Mouse (Mus musculus) midbrain, embryonic 16.5 days (tissue): ENCODE measurements around the gene Artn. TPM values are rescaled to one million over a fixed set of nuclear protein-coding genes. Genes with fewer than 3 reads are reported as not detected.

Source experiments
- ATAC-seq: fragments of 200-750 bp; cut with Nextera tagmentation; 2 replicates; pipeline ENCODE4 v1.8.0; 2017; ENCODE audit warnings: moderate TSS enrichment
- H3K27ac ChIP-seq: fragments of 300-500 bp; sonication (generic); 2 replicates; pipeline ENCODE4 v1.5.1; 2014; ENCODE audit warnings: mild to moderate bottlenecking, low read length, mixed read lengths
- H3K27me3 ChIP-seq: fragments of 300-500 bp; sonication (generic); 2 replicates; pipeline ENCODE4 v1.6.1; 2014; ENCODE audit warnings: low read depth, low read length, mixed read lengths; ENCODE audit not compliant: control insufficient read depth, insufficient read depth
- H3K36me3 ChIP-seq: fragments of 300-500 bp; sonication (generic); 2 replicates; pipeline ENCODE4 v1.6.1; 2014; ENCODE audit warnings: mild to moderate bottlenecking, low read length, moderate library complexity, mixed read lengths; ENCODE audit not compliant: control insufficient read depth, insufficient read depth
- H3K4me1 ChIP-seq: fragments of 300-500 bp; sonication (generic); 2 replicates; pipeline ENCODE4 v1.6.1; 2014; ENCODE audit warnings: mild to moderate bottlenecking, low read length, mixed read lengths; ENCODE audit not compliant: control insufficient read depth, insufficient read depth
- H3K4me2 ChIP-seq: fragments of 300-500 bp; sonication (generic); 2 replicates; pipeline ENCODE4 v1.6.1; 2014; ENCODE audit warnings: mild to moderate bottlenecking, low read length, mixed read lengths
- H3K4me3 ChIP-seq: fragments of 300-500 bp; sonication (generic); 2 replicates; pipeline ENCODE4 v1.5.1; 2014; ENCODE audit warnings: low read depth, mild to moderate bottlenecking, low read length, moderate library complexity, mixed read lengths
- H3K9ac ChIP-seq: fragments of 300-500 bp; sonication (generic); 2 replicates; pipeline ENCODE4 v1.6.1; 2014; ENCODE audit warnings: low read depth, low read length, mixed read lengths
- H3K9me3 ChIP-seq: fragments of 300-500 bp; sonication (generic); replicated peaks from 2 replicates; pipeline ENCODE4 v1.6.1; 2014; ENCODE audit warnings: mild to moderate bottlenecking, low read length, mixed read lengths; ENCODE audit not compliant: control insufficient read depth, poor library complexity, severe bottlenecking
- WGBS: fragments of 180-500 bp; shearing (Covaris S2); extraction: QIAGEN DNeasy Blood & Tissue Kit; methylation state at CpG from one replicate; pipeline ENCODE4 v1.1.7; 2014; 5-methylcytosine and 5-hydroxymethylcytosine counted together
- polyA plus RNA-seq: library from polyadenylated mRNA; unstranded; fragments of >200 nt; fragmentation: Nextera tagmentation; extraction: Ambion mirVana; gene quantifications from 2 replicates; pipeline ENCODE4 v1.2.1, GENCODE M21; 2015

Artn gene
- polyA plus RNA-seq, 1 experiment from 2014 or later, result 0.92 TPM

- H3K9ac ChIP-seq, result no peak overlapping the region
- H3K27me3 ChIP-seq, result no peaks in the 10 kb centered on the region
- no peak overlapping the region for H3K4me2 ChIP-seq
- no peaks in the 10 kb centered on the region for H3K9me3 ChIP-seq
- WGBS, result 80% methylated on average over 4 of the region's 4 CpGs
- H3K4me3 ChIP-seq, result no peak overlapping the region
- no peak for ATAC-seq
- peaks cover 4% of the 10 kb centered on the region; the same call in 1 of the 2 replicates for H3K36me3 ChIP-seq
- no peak overlapping the region for H3K27ac ChIP-seq
- no peaks in the 10 kb centered on the region for H3K4me1 ChIP-seq
These were observed 27.9 kb upstream of the Artn start for GRCm38 (mm10) chr4:117957492-117957891.

- Histone ChIP-seq H3K4me1 (no peaks in the 10 kb centered on the region), H3K9me3 (no peaks in the 10 kb centered on the region), H3K4me2 (no peak overlapping the region), H3K9ac (no peak overlapping the region), H3K4me3 (no peak overlapping the region), H3K27ac (no peak overlapping the region), H3K36me3 (0 out of 2 replicates have a peak, but pooled peaks cover under 1% of the 10 kb centered on the region), H3K27me3 (no peaks in the 10 kb centered on the region)
- ATAC-seq, result no peak
- 67% methylated on average over 7 of the region's 7 CpGs for WGBS
These were observed 17.9 kb upstream of the Artn start for GRCm38 (mm10) chr4:117947493-117947892.

DNA sequence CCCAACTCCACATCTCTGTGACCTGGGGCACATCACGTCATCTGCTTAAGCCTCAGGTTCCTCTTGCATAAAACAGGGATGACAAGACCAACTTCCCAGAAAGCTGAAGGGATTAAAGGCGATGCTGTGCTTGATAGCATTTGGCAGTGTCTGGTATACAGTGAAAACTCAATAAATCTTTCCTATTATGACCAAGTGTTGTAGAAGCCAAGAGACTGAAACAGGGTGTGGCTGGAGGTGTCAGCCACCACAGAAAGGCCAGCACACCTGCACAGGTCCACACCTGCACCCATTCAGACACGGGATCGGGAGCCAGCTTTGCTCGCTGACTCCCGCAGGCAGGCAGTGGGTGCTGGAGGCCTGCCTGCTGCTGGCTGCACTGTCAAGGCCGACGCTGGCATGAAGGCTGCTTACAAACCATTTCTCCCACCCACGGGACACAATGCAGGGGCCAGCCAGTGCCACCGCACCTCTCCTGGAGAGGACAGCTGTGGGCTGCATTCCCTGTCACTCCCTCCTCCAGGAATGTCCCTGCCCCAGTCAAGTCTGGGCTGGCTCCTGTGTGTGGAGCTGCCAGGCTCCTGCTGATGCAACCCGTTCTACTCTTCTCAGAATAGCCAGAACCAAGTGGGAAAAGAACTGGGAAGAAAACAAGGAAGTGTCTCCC, 17.2 kb upstream of the Artn start:
- Histone ChIP-seq H3K27me3 (no peaks in the 10 kb centered on the region), H3K27ac (no peak overlapping the region), H3K9me3 (no peaks in the 10 kb centered on the region), H3K36me3 (no peaks in the 10 kb centered on the region), H3K9ac (no peak overlapping the region), H3K4me1 (no peaks in the 10 kb centered on the region), H3K4me3 (no peak overlapping the region), H3K4me2 (no peak overlapping the region)
- ATAC-seq, result no peak
- WGBS, result 88% methylated on average over 11 of the region's 11 CpGs

GRCm38 (mm10) chr4:117943317-117943716, 13.8 kb upstream of the Artn start:
- no peak overlapping the region for H3K4me3 ChIP-seq
- no peak overlapping the region for H3K27ac ChIP-seq
- 29% methylated on average over 5 of the region's 5 CpGs for WGBS
- no peaks in the 10 kb centered on the region for H3K27me3 ChIP-seq
- no peaks in the 10 kb centered on the region for H3K36me3 ChIP-seq
- no peaks in the 10 kb centered on the region for H3K9me3 ChIP-seq
- H3K9ac ChIP-seq, result no peak overlapping the region
- H3K4me1 ChIP-seq, result no peaks in the 10 kb centered on the region
- peak; percentile 58; the same call in 1 of the 2 replicates for ATAC-seq
- H3K4me2 ChIP-seq, result no peak overlapping the region

DNA sequence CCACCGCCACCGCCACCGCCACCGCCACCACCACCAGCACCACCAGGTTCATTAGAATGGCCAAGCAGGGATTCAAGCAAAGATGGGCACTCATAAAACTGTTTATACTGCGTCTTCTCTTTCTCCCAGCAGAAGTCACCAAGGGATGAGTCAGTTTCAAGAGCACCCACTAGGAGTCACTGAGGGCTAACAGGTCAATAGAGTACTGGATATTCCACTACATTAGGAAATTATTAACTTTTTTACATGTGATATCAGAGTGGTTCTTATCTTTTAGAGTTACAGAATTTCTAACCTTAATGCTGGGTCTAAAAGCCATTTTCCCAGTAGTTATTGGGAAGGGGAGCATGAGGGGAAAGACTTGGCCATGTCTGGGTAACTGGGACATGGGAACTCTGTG, 7.4 kb upstream of the Artn start:
- Histone ChIP-seq H3K4me3 (no peak overlapping the region), H3K36me3 (peaks cover 2% of the 10 kb centered on the region; the same call in 1 of the 2 replicates), H3K4me1 (no peaks in the 10 kb centered on the region), H3K4me2 (no peak overlapping the region), H3K9me3 (no peaks in the 10 kb centered on the region), H3K27me3 (no peaks in the 10 kb centered on the region), H3K9ac (no peak overlapping the region), H3K27ac (no peak overlapping the region)
- 96% methylated on average over 5 of the region's 5 CpGs for WGBS
- no peak for ATAC-seq

- peaks cover 16% of the 10 kb centered on the region for H3K27me3 ChIP-seq
- no peak overlapping the region for H3K4me2 ChIP-seq
- no peak overlapping the region for H3K27ac ChIP-seq
- H3K4me3 ChIP-seq, result no peak overlapping the region
- WGBS, result 88% methylated on average over 4 of the region's 4 CpGs
- no peak for ATAC-seq
- H3K4me1 ChIP-seq, result peaks cover 6% of the 10 kb centered on the region
- peaks cover 2% of the 10 kb centered on the region; the same call in 1 of the 2 replicates for H3K36me3 ChIP-seq
- no peak overlapping the region for H3K9ac ChIP-seq
- no peaks in the 10 kb centered on the region for H3K9me3 ChIP-seq
These were observed 4.5 kb upstream of the Artn start for GRCm38 (mm10) chr4:117934081-117934480.

DNA sequence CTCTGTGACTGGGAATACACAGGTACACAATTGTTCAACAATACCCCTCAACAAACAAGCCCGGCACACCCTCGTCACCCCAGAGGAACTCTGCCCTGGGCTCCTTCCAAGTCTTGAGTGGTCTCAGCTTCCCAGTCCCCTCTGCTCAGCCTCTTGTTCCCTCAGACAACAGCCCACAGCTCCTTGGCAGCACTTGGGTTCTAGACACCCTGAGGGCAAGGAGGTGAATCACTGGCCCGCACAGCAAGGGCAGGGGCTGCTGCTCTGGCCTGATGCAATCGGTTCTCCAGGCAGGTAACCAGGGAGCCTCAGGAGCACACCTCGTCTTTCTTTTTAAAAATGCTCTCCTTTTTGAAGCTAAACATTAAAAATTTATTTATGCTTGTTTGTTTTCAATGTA, 3.7 kb upstream of the Artn start:
- WGBS, result 81% methylated on average over 5 of the region's 5 CpGs
- Histone ChIP-seq H3K27ac (no peak overlapping the region), H3K9ac (no peak overlapping the region), H3K27me3 (peaks cover 22% of the 10 kb centered on the region), H3K4me3 (no peak overlapping the region), H3K9me3 (no peaks in the 10 kb centered on the region), H3K4me1 (peaks cover 8% of the 10 kb centered on the region), H3K36me3 (peaks cover 2% of the 10 kb centered on the region; the same call in 1 of the 2 replicates), H3K4me2 (no peak overlapping the region)
- ATAC-seq, result no peak

GRCm38 (mm10) chr4:117928699-117929241, 793 bp downstream of the Artn start:
- H3K4me3 ChIP-seq, result no peak overlapping the region

DNA sequence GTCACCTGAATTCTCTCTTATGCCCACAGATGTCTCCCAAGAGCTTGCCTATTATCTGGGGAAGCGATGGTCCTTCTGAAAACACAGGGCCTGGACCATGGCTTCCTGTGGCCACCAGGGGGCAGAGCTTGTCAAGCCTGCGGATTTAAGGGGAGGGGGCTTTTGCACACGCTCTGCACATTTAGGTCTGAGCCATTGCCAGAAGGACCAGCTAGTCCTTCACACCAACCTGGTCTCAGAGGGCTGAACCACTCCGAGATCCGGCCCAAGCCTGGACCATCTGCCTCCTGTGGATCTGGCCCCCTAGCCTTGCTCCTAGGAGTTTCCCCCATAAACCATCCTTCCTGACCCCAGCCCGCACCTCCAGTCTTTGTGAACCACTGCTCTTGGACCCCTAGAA, 1.3 kb downstream of the Artn start:
- Histone ChIP-seq H3K36me3 (peaks cover 2% of the 10 kb centered on the region; the same call in 1 of the 2 replicates), H3K4me3 (no peak overlapping the region), H3K27ac (no peak overlapping the region), H3K9me3 (no peaks in the 10 kb centered on the region), H3K4me2 (no peak overlapping the region), H3K27me3 (peaks cover 31% of the 10 kb centered on the region), H3K9ac (no peak overlapping the region), H3K4me1 (peaks cover 9% of the 10 kb centered on the region)
- peak; percentile 40 for ATAC-seq
- WGBS, result 14% methylated on average over 6 of the region's 6 CpGs

More at GRCm38 (mm10) chr4:117928699-117929241, 793 bp downstream of the Artn start:
- H3K27me3 ChIP-seq, result peaks cover 31% of the 10 kb centered on the region
- ATAC-seq, result peak; percentile 5; the same call in 1 of the 2 replicates
- H3K4me2 ChIP-seq, result peak overlapping the region; percentile 50
- 3% methylated on average over 13 of the region's 13 CpGs for whole genome bisulfite sequencing
- H3K9me3 ChIP-seq, result no peaks in the 10 kb centered on the region
- H3K36me3 ChIP-seq, result peaks cover 2% of the 10 kb centered on the region; the same call in 1 of the 2 replicates
- H3K9ac ChIP-seq, result no peak overlapping the region
- H3K27ac ChIP-seq, result no peak overlapping the region
- peaks cover 9% of the 10 kb centered on the region for H3K4me1 ChIP-seq
